Mouse (Mus musculus) heart, adult 9 months (tissue): ENCODE measurements around the gene Phyhipl.

Source experiments
- DNase-seq, 2 experiments: peaks; one replicate each; pipeline ENCODE4 v3.0.0; 2022; ENCODE audit warnings: low spot score in 2 of 2

Phyhipl gene

GRCm38 (mm10) chr10:70631142-70631541 lies 24.6 kb downstream of the Phyhipl start:
- no peak for DNase-seq

- no peak for DNase-seq
Observed at GRCm38 (mm10) chr10:70623461-70623860, 32.3 kb downstream of the Phyhipl start.

GRCm38 (mm10) chr10:70616377-70616776 lies 39.4 kb downstream of the Phyhipl start:
- no peak for DNase-seq

- no peak for DNase-seq
Observed at GRCm38 (mm10) chr10:70611633-70612032, 44.1 kb downstream of the Phyhipl start.

- no peak for DNase-seq
Observed at GRCm38 (mm10) chr10:70599925-70600305, 55.9 kb downstream of the Phyhipl start.

- DNase-seq: no peak
Observed at GRCm38 (mm10) chr10:70599126-70599924, 56.4 kb downstream of the Phyhipl start.

- no peak for DNase-seq
Observed at GRCm38 (mm10) chr10:70598516-70599125, 57.1 kb downstream of the Phyhipl start.

- no peak for DNase-seq
Observed at GRCm38 (mm10) chr10:70598081-70598515, 57.7 kb downstream of the Phyhipl start.

- no peak for DNase-seq
Observed at GRCm38 (mm10) chr10:70594007-70594406, 61.8 kb downstream of the Phyhipl start.

GRCm38 (mm10) chr10:70586876-70587405 lies 68.8 kb downstream of the Phyhipl start:
- no peak for DNase-seq

- no peak for DNase-seq
Observed at GRCm38 (mm10) chr10:70584171-70584570, 71.6 kb downstream of the Phyhipl start.

GRCm38 (mm10) chr10:70581556-70582211 lies 74.1 kb downstream of the Phyhipl start:
- no peak for DNase-seq

- peak in 1 of 2 experiments; percentile 60 for DNase-seq
Observed at GRCm38 (mm10) chr10:70563636-70564035, 92.1 kb downstream of the Phyhipl start.

- DNase-seq: peak in 1 of 2 experiments; percentile 29
Observed at GRCm38 (mm10) chr10:70552531-70552930, 103.2 kb downstream of the Phyhipl start.

- DNase-seq: no peak
Observed at GRCm38 (mm10) chr10:70542857-70543256, 112.9 kb downstream of the Phyhipl start.

- DNase-seq: no peak
Observed at GRCm38 (mm10) chr10:70540456-70541195, 115.1 kb downstream of the Phyhipl start.

GRCm38 (mm10) chr10:70539251-70539650 lies 116.5 kb downstream of the Phyhipl start:
- DNase-seq: no peak

- DNase-seq: no peak
Observed at GRCm38 (mm10) chr10:70537694-70538093, 118.1 kb downstream of the Phyhipl start.

- DNase-seq: no peak
Observed at GRCm38 (mm10) chr10:70535401-70535800, 120.4 kb downstream of the Phyhipl start.

GRCm38 (mm10) chr10:70534571-70534970 lies 121.2 kb downstream of the Phyhipl start:
- no peak for DNase-seq

GRCm38 (mm10) chr10:70533986-70534385 lies 121.8 kb downstream of the Phyhipl start:
- DNase-seq: no peak
